Mouse (Mus musculus): ENCODE results near the gene Sox2.

The Sox2 gene

GRCm38 (mm10) chr3:34643536-34644115 is 6.6 kb upstream of the Sox2 start:
- DNase-seq (ENCODE audit: low spot score) = no peak

GRCm38 (mm10) chr3:34646169-34646568 is 4.0 kb upstream of the Sox2 start:
- no peak for DNase-seq (ENCODE audit: low spot score)

GRCm38 (mm10) chr3:34647688-34648087 is 2.5 kb upstream of the Sox2 start:
- peak; percentile 87 for DNase-seq (ENCODE audit: low spot score)

- no peak for DNase-seq (ENCODE audit: low spot score)
These were observed 1.9 kb upstream of the Sox2 start for GRCm38 (mm10) chr3:34648105-34648832.

GRCm38 (mm10) chr3:34648833-34649719 is 1.1 kb upstream of the Sox2 start:
- DNase-seq (ENCODE audit: low spot score) = no peak

GRCm38 (mm10) chr3:34650621-34651361 is 586 bp downstream of the Sox2 start:
- no peak for DNase-seq (ENCODE audit: low spot score)

GRCm38 (mm10) chr3:34651486-34652170 is 1.4 kb downstream of the Sox2 start:
- no peak for DNase-seq (ENCODE audit: low spot score)

- DNase-seq (ENCODE audit: low spot score) = no peak
These were observed 2.4 kb downstream of the Sox2 start for GRCm38 (mm10) chr3:34652616-34653015.

- DNase-seq (ENCODE audit: low spot score) = no peak
These were observed 3.2 kb downstream of the Sox2 start for GRCm38 (mm10) chr3:34653235-34653976.

- DNase-seq (ENCODE audit: low spot score) = no peak
These were observed 3.8 kb downstream of the Sox2 start for GRCm38 (mm10) chr3:34653977-34654500.

- DNase-seq (ENCODE audit: low spot score) = no peak
These were observed 4.6 kb downstream of the Sox2 start for GRCm38 (mm10) chr3:34654781-34655180.

GRCm38 (mm10) chr3:34655311-34656075 is 5.3 kb downstream of the Sox2 start:
- DNase-seq (ENCODE audit: low spot score) = no peak

- DNase-seq (ENCODE audit: low spot score) = no peak
These were observed 5.9 kb downstream of the Sox2 start for GRCm38 (mm10) chr3:34656153-34656552.

GRCm38 (mm10) chr3:34656813-34657700 is 6.9 kb downstream of the Sox2 start:
- DNase-seq (ENCODE audit: low spot score) = no peak

GRCm38 (mm10) chr3:34657701-34658090 is 7.5 kb downstream of the Sox2 start:
- DNase-seq (ENCODE audit: low spot score) = no peak

- no peak for DNase-seq (ENCODE audit: low spot score)
These were observed 8.2 kb downstream of the Sox2 start for GRCm38 (mm10) chr3:34658241-34658965.

GRCm38 (mm10) chr3:34658966-34659535 is 8.8 kb downstream of the Sox2 start:
- no peak for DNase-seq (ENCODE audit: low spot score)

- no peak for DNase-seq (ENCODE audit: low spot score)
These were observed 9.7 kb downstream of the Sox2 start for GRCm38 (mm10) chr3:34659861-34660260.
